ENCODE assay signal across 9 mouse cellular contexts in the genomic region with DNA sequence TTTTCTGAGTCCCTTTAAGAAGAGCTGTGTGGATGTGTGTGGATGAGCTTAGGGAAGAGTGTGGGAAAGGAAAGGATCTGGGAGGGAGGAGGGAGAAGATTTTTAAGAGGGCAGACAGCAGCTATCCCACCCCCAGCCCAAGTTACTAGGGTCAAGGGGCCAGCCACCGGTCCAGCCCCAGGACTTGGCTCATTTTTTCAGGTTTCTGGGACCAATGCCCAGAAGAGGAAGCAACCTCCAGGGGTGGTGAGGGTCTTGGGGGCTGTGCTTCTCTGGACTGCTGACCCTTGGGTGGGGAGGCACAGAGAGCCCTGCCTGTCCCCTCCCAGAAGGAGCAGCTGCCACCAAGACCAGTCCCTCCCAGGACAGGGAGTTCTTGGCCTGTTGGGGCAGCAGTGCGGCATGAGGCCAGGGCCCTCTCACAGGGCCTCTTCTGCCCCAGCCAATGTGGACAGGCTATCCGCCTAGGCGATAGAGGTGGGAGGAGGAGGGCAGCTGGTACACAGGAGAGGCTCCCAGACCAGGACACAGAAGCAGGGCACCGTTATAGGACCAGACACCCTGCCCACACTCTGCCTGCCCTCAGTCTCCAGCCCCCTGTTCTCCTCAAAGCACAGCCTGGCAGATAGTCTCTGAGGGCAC. TPM values are rescaled to one million over a fixed set of nuclear protein-coding genes. Genes with fewer than 3 reads are reported as not detected.
DNase-seq lines count a peak whose midpoint lies in the region; ATAC-seq lines count a peak whose summit lies in the region.
"Had no signal": no experiment of that assay in that cellular context is flagged by ENCODE, and none has a peak within 500 bp of the region (broad histone marks: within the 10 kb centered on the region; RNA-seq: fewer than 3 reads in every experiment).

No protein-coding gene starts in this region.

- no peaks in the 10 kb centered on the region; the same call in 1 of the 2 replicates for H3K27me3 ChIP-seq in lung, embryonic 16.5 days (ENCODE audit: control insufficient read depth, insufficient read depth, low read depth, low read length)
- H3K27me3 ChIP-seq in stomach, embryonic 15.5 days (replicated peaks) = 0 out of 2 replicates have a peak, but pooled peaks cover 3% of the 10 kb centered on the region

- no peak overlapping the region for H3K27ac ChIP-seq in lung, embryonic 16.5 days (ENCODE audit: low read length)
- no peak overlapping the region for H3K27ac ChIP-seq in stomach, embryonic 15.5 days

- WGBS in lung, embryonic 16.5 days = 42% methylated on average over 5 of the region's 5 CpGs
- WGBS in stomach, embryonic 15.5 days = 51% methylated on average over 5 of the region's 5 CpGs

- intact Hi-C loops in heart, postnatal 10 days (cut with DNase I) = no loop called here

- H3K4me1 ChIP-seq in lung, embryonic 16.5 days (replicated peaks; ENCODE audit: control insufficient read depth, insufficient read depth, low read length) = peaks cover 2% of the 10 kb centered on the region; the same call in 1 of the 2 replicates
- no peaks in the 10 kb centered on the region for H3K4me1 ChIP-seq in stomach, embryonic 15.5 days

- no peaks in the 10 kb centered on the region for H3K9me3 ChIP-seq in lung, embryonic 16.5 days (ENCODE audit: control insufficient read depth, low read length)
- H3K9me3 ChIP-seq in stomach, embryonic 15.5 days = no peaks in the 10 kb centered on the region

- H3K4me2 ChIP-seq in lung, embryonic 16.5 days (ENCODE audit: low read depth, low read length) = no peak overlapping the region
- no peak overlapping the region for H3K4me2 ChIP-seq in stomach, embryonic 15.5 days

- ATAC-seq in lung, embryonic 16.5 days (ENCODE audit: low read depth) = peak; percentile 26
- ATAC-seq in stomach, embryonic 15.5 days (ENCODE audit: insufficient read depth, low FRiP score, low read depth) = peak; percentile 18; the same call in 1 of the 2 replicates

- H3K4me3 ChIP-seq in lung, embryonic 16.5 days (ENCODE audit: low read length) = no peak overlapping the region
- H3K4me3 ChIP-seq in stomach, embryonic 15.5 days (replicated peaks) = no peak overlapping the region
- H3K4me3 ChIP-seq: myocyte had no signal

- H3K9ac ChIP-seq in lung, embryonic 16.5 days (ENCODE audit: low read length) = no peak overlapping the region
- H3K9ac ChIP-seq in stomach, embryonic 15.5 days = no peak overlapping the region

- DNase-seq in adrenal gland, adult 2 months = peak; percentile 14
- DNase-seq in adrenal gland, postnatal 36 days = no peak
- DNase-seq in lung, adult 18-20 months = no peak
- DNase-seq in heart, postnatal 10 days = peak; percentile 75 to 83
- no peak for DNase-seq in B cell, adult 2 months
- no peak for DNase-seq in kidney, adult 11 months

- no peaks in the 10 kb centered on the region for H3K36me3 ChIP-seq in lung, embryonic 16.5 days (ENCODE audit: control insufficient read depth, insufficient read depth, low read length)
- H3K36me3 ChIP-seq in stomach, embryonic 15.5 days = no peaks in the 10 kb centered on the region

RNA-seq across cellular contexts. Expression of a gene that starts 22.9 kb away (rescaled TPM):
- total RNA-seq in adrenal gland, adult 2 months (2021) = under 1 TPM; 0.26 to 0.62 TPM
- 0.51 and 0.68 TPM in 2 replicates for polyA plus RNA-seq in adrenal gland, adult 2 months (2012; rRNA removed)
- under 1 TPM; 0.36 to 0.43 TPM for total RNA-seq in adrenal gland, postnatal 36 days (2021)
- polyA plus RNA-seq in lung, embryonic 16.5 days (2015; fragmentation: Nextera tagmentation; extraction: Ambion mirVana) = 0.03 TPM in 1 of 2 replicates, not detected in the other
- under 1 TPM; 0.10 to 0.12 TPM for total RNA-seq in heart, postnatal 10 days (2021)
- 0.17 and 0.19 TPM in 2 replicates for polyA plus RNA-seq in stomach, embryonic 15.5 days (2015; fragmentation: Nextera tagmentation; extraction: Ambion mirVana)
- polyA plus RNA-seq: myocyte had no signal

RNA-seq across cellular contexts. Expression of a gene that starts 59.0 kb away (rescaled TPM):
- not detected for total RNA-seq in adrenal gland, adult 2 months (2021)
- not detected in 2 replicates for polyA plus RNA-seq in adrenal gland, adult 2 months (2012; rRNA removed)
- not detected for total RNA-seq in adrenal gland, postnatal 36 days (2021)
- not detected in 2 replicates for polyA plus RNA-seq in lung, embryonic 16.5 days (2015; fragmentation: Nextera tagmentation; extraction: Ambion mirVana)
- not detected for total RNA-seq in heart, postnatal 10 days (2021)
- polyA plus RNA-seq in stomach, embryonic 15.5 days (2015; fragmentation: Nextera tagmentation; extraction: Ambion mirVana) = not detected in 2 replicates
- polyA plus RNA-seq: myocyte had no signal

Comparison
In these comparisons a context has a peak if more than half of its experiments do, and no peak if none do; other contexts are left out.
1. DNase-seq: peak in adrenal gland, adult 2 months (single experiment) and heart, postnatal 10 days (2 of 2); none in adrenal gland, postnatal 36 days (0 of 2), lung, adult 18-20 months (0 of 2), B cell, adult 2 months (0 of 2) and kidney, adult 11 months (single experiment).